Mouse (Mus musculus) heart, adult 2 months (tissue): ENCODE measurements around the gene Zdhhc17. TPM values are rescaled to one million over a fixed set of nuclear protein-coding genes. Genes with fewer than 3 reads are reported as not detected.

Experiments
- DNase-seq, 2 experiments: peaks; one replicate each; pipeline ENCODE4 v3.0.0; 2021
- H3K27ac ChIP-seq: fragments of 200-600 bp; 2 replicates; pipeline ENCODE4 v1.8.1; 2022
- H3K27me3 ChIP-seq: fragments of 200-500 bp; 2 replicates; pipeline ENCODE4 v1.6.1; 2012; ENCODE audit warnings: mild to moderate bottlenecking, low read length, inconsistent platforms, mixed read lengths; ENCODE audit not compliant: control insufficient read depth, insufficient read depth
- H3K36me3 ChIP-seq: fragments of 200-500 bp; 2 replicates; pipeline ENCODE4 v1.6.1; 2012; ENCODE audit warnings: low read length, inconsistent platforms; ENCODE audit not compliant: control insufficient read depth, insufficient read depth
- H3K4me1 ChIP-seq: fragments of 200-500 bp; 2 replicates; pipeline ENCODE4 v1.6.1; 2011; ENCODE audit warnings: low read length; ENCODE audit not compliant: control insufficient read depth, insufficient read depth
- H3K4me3 ChIP-seq: fragments of 200-600 bp; 2 replicates; pipeline ENCODE4 v1.8.1; 2022
- H3K79me2 ChIP-seq: fragments of 200-500 bp; replicated peaks from 2 replicates; pipeline ENCODE4 v1.6.1; 2012; ENCODE audit warnings: mild to moderate bottlenecking, inconsistent platforms, low read length, moderate library complexity, mixed read lengths; ENCODE audit not compliant: control insufficient read depth, insufficient read depth
- H3K9ac ChIP-seq: fragments of 200-500 bp; 2 replicates; pipeline ENCODE4 v1.6.1; 2012; ENCODE audit warnings: low read depth, mild to moderate bottlenecking, control low read depth, inconsistent platforms, low read length, mixed read lengths
- CTCF ChIP-seq: fragments of 200-600 bp; IDR thresholded peaks from 2 replicates; pipeline ENCODE4 v1.8.1; 2022; ENCODE audit warnings: antibody characterized with exemption, mild to moderate bottlenecking, moderate library complexity
- EP300 ChIP-seq: fragments of 200-500 bp; IDR thresholded peaks from 2 replicates; pipeline ENCODE4 v1.6.1; 2011; ENCODE audit warnings: low read depth, low read length, control low read depth; ENCODE audit not compliant: insufficient read depth
- POLR2A ChIP-seq: fragments of 200-500 bp; IDR thresholded peaks from 2 replicates; pipeline ENCODE4 v1.6.1; 2011; ENCODE audit warnings: mild to moderate bottlenecking, low read depth, low read length, control low read depth; ENCODE audit not compliant: insufficient read depth
- WGBS: fragments of 180-500 bp; shearing (Covaris S2); methylation state at CpG from one replicate; pipeline ENCODE4 v1.1.7; 2018; 5-methylcytosine and 5-hydroxymethylcytosine counted together
- intact Hi-C: fragments of 180-260 bp; cut with DNase I; formaldehyde crosslinking; loops from one replicate; pipeline ENCODE4 v1.15.1; 2025
- polyA plus RNA-seq: library from polyadenylated mRNA; depleted of rRNA; stranded (reverse); fragments of >200 nt; gene quantifications from 2 replicates; pipeline ENCODE4 v1.2.3, GENCODE M21; 2012
- total RNA-seq, 2 experiments: library from RNA; stranded (reverse); gene quantifications; 2 replicates each; pipeline ENCODE4 v1.2.3; 2021

Zdhhc17 gene
- total and polyA plus RNA-seq, 3 experiments, result 19.0 to 27.6 (median 20.5) TPM

GRCm38 (mm10) chr10:110989729-110990128, 20.2 kb downstream of the Zdhhc17 start:
- 57% methylated on average over 2 of the region's 2 CpGs for WGBS
- Histone ChIP-seq H3K79me2 (peaks cover 6% of the 10 kb centered on the region), H3K27ac (no peak overlapping the region), H3K36me3 (peaks cover 8% of the 10 kb centered on the region), H3K9ac (no peak overlapping the region), H3K4me1 (peaks cover 12% of the 10 kb centered on the region), H3K27me3 (no peaks in the 10 kb centered on the region), H3K4me3 (no peak overlapping the region)
- intact Hi-C loops, result loop anchor here (1.0 kb wide), 1 partner anchor 111 kb away; no protein-coding TSS in a partner anchor
- no peak for DNase-seq
- peak; percentile 76 for TF ChIP-seq CTCF
- no peak for TF ChIP-seq POLR2A

- intact Hi-C loops, result no loop called here
- Histone ChIP-seq H3K36me3 (peaks cover 6% of the 10 kb centered on the region; the same call in 1 of the 2 replicates), H3K4me3 (no peak overlapping the region), H3K27ac (peak overlapping the region; percentile 62), H3K9ac (no peak overlapping the region; the same call in 1 of the 2 replicates), H3K4me1 (peaks cover 3% of the 10 kb centered on the region), H3K27me3 (no peaks in the 10 kb centered on the region), H3K79me2 (peaks cover 10% of the 10 kb centered on the region)
- peak in 1 of 2 experiments; percentile 56 for DNase-seq
- WGBS, result 59% methylated on average over 17 of the region's 17 CpGs
- TF ChIP-seq POLR2A (no peak), CTCF (no peak), EP300 (no peak)
Observed at GRCm38 (mm10) chr10:110986682-110987081, 23.3 kb downstream of the Zdhhc17 start.

GRCm38 (mm10) chr10:110982771-110983170, 27.2 kb downstream of the Zdhhc17 start:
- peaks cover 2% of the 10 kb centered on the region; the same call in 1 of the 2 replicates for H3K36me3 ChIP-seq
- no peak overlapping the region for H3K27ac ChIP-seq
- no peak for DNase-seq

GRCm38 (mm10) chr10:110980441-110980840, 29.5 kb downstream of the Zdhhc17 start:
- DNase-seq, result no peak
- WGBS, result 93% methylated on average over 6 of the region's 6 CpGs
- H3K4me1 ChIP-seq, result no peaks in the 10 kb centered on the region
- no peak overlapping the region for H3K27ac ChIP-seq
- no peaks in the 10 kb centered on the region for H3K36me3 ChIP-seq
- no peak overlapping the region for H3K9ac ChIP-seq
- intact Hi-C loops, result no loop called here
- H3K79me2 ChIP-seq, result peaks cover 3% of the 10 kb centered on the region; the same call in 1 of the 2 replicates
- no peaks in the 10 kb centered on the region for H3K27me3 ChIP-seq
- TF ChIP-seq EP300 (no peak), POLR2A (no peak), CTCF (no peak)
- no peak overlapping the region for H3K4me3 ChIP-seq

More at GRCm38 (mm10) chr10:110982771-110983170, 27.2 kb downstream of the Zdhhc17 start:
- Histone ChIP-seq H3K9ac (no peak overlapping the region), H3K79me2 (peaks cover 3% of the 10 kb centered on the region; the same call in 1 of the 2 replicates), H3K27me3 (no peaks in the 10 kb centered on the region), H3K4me3 (no peak overlapping the region), H3K4me1 (no peaks in the 10 kb centered on the region; the same call in 1 of the 2 replicates)
- WGBS, result 59% methylated on average over 4 of the region's 4 CpGs
- TF ChIP-seq CTCF, result no peak
- no peak for TF ChIP-seq POLR2A
- no peak for TF ChIP-seq EP300
- intact Hi-C loops, result no loop called here

GRCm38 (mm10) chr10:110979431-110979830, 30.5 kb downstream of the Zdhhc17 start:
- Histone ChIP-seq H3K4me1 (no peaks in the 10 kb centered on the region), H3K27me3 (no peaks in the 10 kb centered on the region), H3K9ac (no peak overlapping the region), H3K36me3 (no peaks in the 10 kb centered on the region), H3K27ac (no peak overlapping the region), H3K79me2 (peaks cover 3% of the 10 kb centered on the region; the same call in 1 of the 2 replicates), H3K4me3 (no peak overlapping the region)
- DNase-seq, result no peak
- intact Hi-C loops, result no loop called here
- TF ChIP-seq EP300 (no peak), POLR2A (no peak), CTCF (no peak)
- 42% methylated on average over 2 of the region's 2 CpGs for WGBS

- Histone ChIP-seq H3K9ac (no peak overlapping the region), H3K4me3 (no peak overlapping the region), H3K27me3 (no peaks in the 10 kb centered on the region), H3K79me2 (0 out of 2 replicates have a peak, but pooled peaks cover 3% of the 10 kb centered on the region), H3K4me1 (no peaks in the 10 kb centered on the region), H3K27ac (no peak overlapping the region), H3K36me3 (no peaks in the 10 kb centered on the region; the same call in 1 of the 2 replicates)
- intact Hi-C loops, result no loop called here
- no peak for TF ChIP-seq POLR2A
- TF ChIP-seq CTCF, result no peak
- no peak for TF ChIP-seq EP300
- 75% methylated on average over 2 of the region's 2 CpGs for WGBS
- no peak for DNase-seq
Observed at GRCm38 (mm10) chr10:110977379-110977778, 32.6 kb downstream of the Zdhhc17 start.
